Mouse (Mus musculus) telencephalon, adult 2 months (tissue): ENCODE results near the gene Supt5.
A peak's percentile ranks its signal among the peaks of the same experiment; 100 is the strongest.
"Not testable (repeated sequence)": the region's sequence is repeated elsewhere in the genome, so short reads cannot be mapped to it uniquely, and the experiment has no call there.

Source experiments
- DNase-seq: peaks from one replicate; pipeline ENCODE4 v3.0.0-alpha.2; 2011; ENCODE audit warnings: low read depth, low spot score

Gene Supt5

GRCm38 (mm10) chr7:28338108-28338998 is at the start of gene Supt5:
TSS of gene Supt5 (minus strand) at chr7:28338746.
- peak; percentile 96 for DNase-seq

- DNase-seq = not testable (repeated sequence)
Observed at GRCm38 (mm10) chr7:28387384-28387783, 48.8 kb upstream of the Supt5 start.

- DNase-seq = not testable (repeated sequence)
Observed at GRCm38 (mm10) chr7:28386877-28387276, 48.3 kb upstream of the Supt5 start.

- DNase-seq = peak; percentile 44
Observed at GRCm38 (mm10) chr7:28386462-28386861, 47.9 kb upstream of the Supt5 start.

- DNase-seq = peak; percentile 55
Observed at GRCm38 (mm10) chr7:28386007-28386406, 47.5 kb upstream of the Supt5 start.

GRCm38 (mm10) chr7:28385196-28385595 is 46.6 kb upstream of the Supt5 start:
- DNase-seq = no peak

- DNase-seq = no peak
Observed at GRCm38 (mm10) chr7:28384162-28384561, 45.6 kb upstream of the Supt5 start.

- DNase-seq = no peak
Observed at GRCm38 (mm10) chr7:28383606-28384005, 45.1 kb upstream of the Supt5 start.

GRCm38 (mm10) chr7:28382981-28383396 is 44.4 kb upstream of the Supt5 start:
- DNase-seq = peak; percentile 84

GRCm38 (mm10) chr7:28382347-28382951 is 43.9 kb upstream of the Supt5 start:
- DNase-seq = peak; percentile 54

- DNase-seq = no peak
Observed at GRCm38 (mm10) chr7:28381938-28382337, 43.4 kb upstream of the Supt5 start.

- no peak for DNase-seq
Observed at GRCm38 (mm10) chr7:28381017-28381790, 42.7 kb upstream of the Supt5 start.

GRCm38 (mm10) chr7:28380237-28381016 is 41.9 kb upstream of the Supt5 start, which contains the start of gene Zfp36:
TSS of gene Zfp36 (minus strand) at chr7:28380253.
- DNase-seq = no peak

- DNase-seq = peak; percentile 56
Observed at GRCm38 (mm10) chr7:28378769-28379651, 40.5 kb upstream of the Supt5 start.

- no peak for DNase-seq
Observed at GRCm38 (mm10) chr7:28378066-28378690, 39.6 kb upstream of the Supt5 start.

GRCm38 (mm10) chr7:28377190-28378065 is 38.9 kb upstream of the Supt5 start:
- no peak for DNase-seq

GRCm38 (mm10) chr7:28376011-28376771 is 37.6 kb upstream of the Supt5 start:
- no peak for DNase-seq
